Mouse (Mus musculus) embryonic facial prominence, embryonic 10.5 days (tissue): ENCODE data around the gene Necap2. TPM values are rescaled to one million over a fixed set of nuclear protein-coding genes. Genes with fewer than 3 reads are reported as not detected.
A peak's percentile ranks its signal among the peaks of the same experiment; 100 is the strongest.

Source experiments
- DNase-seq: peaks from one replicate; pipeline ENCODE4 v3.0.0-alpha.2; 2017; ENCODE audit warnings: low spot score
- H3K27ac ChIP-seq: fragments of 300-500 bp; sonication (generic); replicated peaks from 2 replicates; pipeline ENCODE4 v1.5.1; 2016; ENCODE audit warnings: mild to moderate bottlenecking
- H3K27me3 ChIP-seq: fragments of 300-500 bp; sonication (generic); replicated peaks from 2 replicates; pipeline ENCODE4 v1.6.1; 2016; ENCODE audit warnings: low read depth, mild to moderate bottlenecking; ENCODE audit not compliant: poor library complexity, severe bottlenecking
- H3K36me3 ChIP-seq: fragments of 300-500 bp; sonication (generic); replicated peaks from 2 replicates; pipeline ENCODE4 v1.6.1; 2016; ENCODE audit warnings: mild to moderate bottlenecking, moderate library complexity
- H3K4me1 ChIP-seq: fragments of 300-500 bp; sonication (generic); 2 replicates; pipeline ENCODE4 v1.6.1; 2016
- H3K4me3 ChIP-seq: fragments of 300-500 bp; sonication (generic); 2 replicates; pipeline ENCODE4 v1.5.1; 2016; ENCODE audit warnings: mild to moderate bottlenecking, moderate library complexity
- H3K9me3 ChIP-seq: fragments of 300-500 bp; sonication (generic); 2 replicates; pipeline ENCODE4 v1.6.1; 2016; ENCODE audit warnings: mild to moderate bottlenecking
- WGBS: fragments of 180-500 bp; shearing (Covaris S2); methylation state at CpG from one replicate; pipeline ENCODE4 v1.1.7; 2016; 5-methylcytosine and 5-hydroxymethylcytosine counted together
- polyA plus RNA-seq: library from polyadenylated mRNA; unstranded; fragments of >200 nt; fragmentation: Nextera tagmentation; extraction: Ambion mirVana; gene quantifications from 2 replicates; pipeline ENCODE4 v1.2.1, GENCODE M21; 2016

Necap2 gene
- polyA plus RNA-seq: 65.6 and 69.4 TPM in 2 replicates

DNA sequence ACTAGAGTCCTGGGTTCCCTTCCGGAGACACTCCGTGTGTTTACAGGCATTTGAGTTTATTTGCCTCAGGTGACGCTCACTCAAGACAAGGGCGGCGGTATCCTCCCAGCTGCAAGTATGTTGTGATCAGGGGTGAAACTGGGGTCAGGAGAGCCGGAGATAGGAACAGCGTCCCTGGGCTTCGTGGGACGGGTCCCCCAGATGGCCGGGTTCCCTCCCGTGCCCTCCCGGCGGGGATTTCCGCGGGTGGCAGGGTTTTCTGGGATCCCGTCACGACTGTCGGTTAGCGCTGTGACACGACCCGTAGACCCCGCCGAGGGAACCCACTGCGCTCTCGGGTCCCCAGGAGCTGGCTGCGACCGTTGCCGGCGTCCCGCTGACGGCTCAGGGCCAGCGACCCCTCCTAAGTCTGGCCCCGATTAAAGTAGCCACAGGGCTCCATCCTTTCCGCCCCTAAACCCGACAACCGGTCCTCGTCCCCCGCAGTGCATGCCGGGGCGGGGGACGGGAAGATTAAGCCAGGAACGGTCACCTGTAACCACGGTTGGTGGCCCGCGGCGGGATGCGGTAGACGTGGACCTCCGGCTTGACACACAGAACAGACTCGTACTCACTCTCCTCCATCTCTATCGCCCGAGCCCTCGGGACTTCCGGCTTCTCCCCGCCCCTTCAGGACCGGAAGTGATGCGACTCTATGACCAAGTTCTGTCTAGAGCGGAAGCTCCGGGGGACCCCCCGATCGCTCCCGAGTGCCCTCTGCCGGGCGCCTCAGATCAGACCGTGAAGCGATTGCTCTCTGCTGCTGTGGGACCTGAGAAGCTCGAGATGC is at the start of gene Necap2:
TSS of gene Necap2 (minus strand) at position 677 of the 829 bp plus-strand sequence.
- Histone ChIP-seq H3K9me3 (no peaks in the 10 kb centered on the region; the same call in 1 of the 2 replicates), H3K4me3 (peak within 1 kb of the TSS; percentile 75), H3K36me3 (peaks cover 31% of the 10 kb centered on the region), H3K27me3 (no peaks in the 10 kb centered on the region), H3K4me1 (peaks cover 14% of the 10 kb centered on the region), H3K27ac (peak within 1 kb of the TSS; percentile 84)
- under 1% methylated on average over 67 of the region's 67 CpGs for WGBS
- DNase-seq: peak; percentile 96

DNA sequence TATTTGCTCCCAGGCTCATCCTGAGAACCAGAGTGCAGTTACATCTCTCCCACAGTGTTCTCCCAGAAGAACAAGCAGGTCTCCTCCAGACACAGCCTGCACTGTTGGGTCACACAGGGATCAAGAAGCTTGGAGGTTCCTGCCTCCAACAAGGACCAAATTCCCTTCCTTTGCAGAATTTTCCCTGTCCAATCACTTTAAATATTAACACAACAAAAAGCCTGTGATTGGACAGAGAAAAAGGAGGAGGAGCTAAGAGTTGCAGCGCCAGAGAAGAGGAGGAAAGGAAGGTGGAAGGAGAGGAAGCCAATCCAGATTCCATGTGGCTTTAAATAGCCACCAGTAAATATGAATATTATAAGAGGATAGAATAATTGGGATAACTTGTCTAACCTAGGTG is 44.9 kb upstream of the Necap2 start:
- Histone ChIP-seq H3K27me3 (no peaks in the 10 kb centered on the region), H3K4me1 (peaks cover 54% of the 10 kb centered on the region), H3K27ac (no peak overlapping the region), H3K9me3 (no peaks in the 10 kb centered on the region), H3K4me3 (no peak overlapping the region), H3K36me3 (peaks cover 69% of the 10 kb centered on the region)
- DNase-seq: no peak
- WGBS: 36% methylated on average over 1 of the region's 1 CpGs

DNA sequence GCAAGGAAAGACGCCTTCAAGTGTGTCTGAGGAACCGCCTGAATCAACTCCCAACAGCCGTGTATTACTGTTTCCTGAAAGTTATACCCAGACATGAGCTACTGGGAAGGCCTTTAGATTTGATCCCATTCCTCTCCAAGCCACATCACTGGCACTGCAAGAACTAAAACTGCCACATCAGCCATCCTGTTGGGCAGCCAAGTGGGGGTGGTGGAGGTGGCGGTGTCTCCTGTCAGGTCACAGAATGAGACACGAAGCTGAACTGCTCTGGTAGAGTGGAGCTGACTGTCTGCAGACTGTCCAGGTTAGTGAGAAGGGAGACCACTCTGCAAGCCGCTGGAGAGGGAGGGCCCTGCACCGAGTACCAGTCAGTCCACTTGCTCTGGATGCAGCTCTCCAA is 44.5 kb upstream of the Necap2 start:
- peaks cover 73% of the 10 kb centered on the region for H3K36me3 ChIP-seq
- 84% methylated on average over 7 of the region's 7 CpGs for WGBS
- no peaks in the 10 kb centered on the region for H3K9me3 ChIP-seq
- no peak overlapping the region for H3K4me3 ChIP-seq
- peaks cover 54% of the 10 kb centered on the region for H3K4me1 ChIP-seq
- H3K27me3 ChIP-seq: no peaks in the 10 kb centered on the region
- no peak for DNase-seq
- no peak overlapping the region for H3K27ac ChIP-seq

DNA sequence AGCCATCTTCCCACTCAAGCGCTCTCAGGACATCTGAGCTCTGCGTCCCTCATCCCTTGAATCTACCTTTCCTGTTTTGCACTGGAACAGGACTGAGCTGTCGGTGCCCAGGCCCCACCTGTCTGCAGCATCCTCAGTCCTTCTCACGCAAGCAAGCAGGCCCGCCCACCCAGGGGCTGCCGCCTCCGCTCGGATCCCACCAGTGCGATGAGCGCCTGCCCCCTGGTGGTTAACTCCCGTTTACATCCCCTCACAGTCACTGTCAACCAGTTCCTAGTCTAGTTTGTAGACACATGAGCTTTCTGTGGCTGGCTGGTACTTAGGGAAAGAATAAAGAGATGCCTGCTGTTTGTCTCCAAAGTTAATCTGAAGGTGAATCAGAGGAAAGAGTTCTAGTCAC is 42.5 kb upstream of the Necap2 start:
- 29% methylated on average over 11 of the region's 11 CpGs for WGBS
- peaks cover 48% of the 10 kb centered on the region for H3K4me1 ChIP-seq

DNA sequence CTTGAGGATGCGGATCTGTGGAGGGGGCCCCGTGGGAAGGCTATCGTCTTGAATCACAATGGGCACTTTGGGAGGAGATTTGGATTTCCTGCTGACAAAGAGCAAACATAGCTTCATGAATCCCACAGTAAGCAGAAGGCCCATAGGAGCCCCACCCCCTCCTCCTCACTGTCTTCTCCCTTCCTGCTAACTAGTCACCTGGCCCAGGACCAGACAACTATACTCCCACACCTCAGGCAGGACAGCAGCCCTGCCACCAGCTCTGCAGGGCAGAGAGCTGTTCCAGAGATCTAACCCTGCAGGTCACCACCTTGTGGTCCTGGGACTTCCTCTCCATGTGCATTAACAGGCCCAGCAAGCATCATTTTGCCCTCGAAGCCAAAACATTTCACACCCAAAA is 40.5 kb upstream of the Necap2 start:
- no peak for DNase-seq
- Histone ChIP-seq H3K27me3 (no peaks in the 10 kb centered on the region), H3K4me3 (no peak overlapping the region), H3K9me3 (no peaks in the 10 kb centered on the region), H3K36me3 (peaks cover 83% of the 10 kb centered on the region), H3K4me1 (peaks cover 48% of the 10 kb centered on the region), H3K27ac (no peak overlapping the region)
- 78% methylated on average over 4 of the region's 4 CpGs for WGBS

More for the DNA sequence above, 42.5 kb upstream of the Necap2 start:
- Histone ChIP-seq H3K36me3 (peaks cover 80% of the 10 kb centered on the region), H3K27ac (no peak overlapping the region), H3K9me3 (no peaks in the 10 kb centered on the region), H3K4me3 (no peak overlapping the region), H3K27me3 (no peaks in the 10 kb centered on the region)
- peak; percentile 83 for DNase-seq

DNA sequence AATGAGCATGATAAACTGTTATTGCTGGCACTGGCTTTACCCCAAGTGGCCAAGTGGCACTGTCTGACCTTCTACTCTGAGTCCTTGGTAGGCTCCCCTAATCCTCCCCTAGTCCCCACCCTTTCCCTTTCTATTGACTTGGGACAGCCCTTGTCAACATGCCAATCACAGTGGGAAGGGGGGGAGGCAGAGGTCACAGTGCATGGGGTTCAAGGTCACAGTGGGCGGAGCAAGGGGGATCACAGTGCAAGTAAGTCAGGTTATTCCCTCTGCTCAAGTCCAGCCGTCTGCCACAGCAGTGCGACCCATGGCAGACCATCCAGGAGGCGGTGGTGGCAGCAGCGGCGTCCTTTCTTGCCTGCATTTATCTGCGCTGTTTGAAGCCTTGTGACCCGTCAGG is 37.2 kb upstream of the Necap2 start:
- H3K4me1 ChIP-seq: peaks cover 26% of the 10 kb centered on the region
- WGBS: 85% methylated on average over 8 of the region's 8 CpGs
- H3K36me3 ChIP-seq: peaks cover 97% of the 10 kb centered on the region
- peaks cover 3% of the 10 kb centered on the region; the same call in 1 of the 2 replicates for H3K9me3 ChIP-seq
- H3K4me3 ChIP-seq: no peak overlapping the region
- no peaks in the 10 kb centered on the region for H3K27me3 ChIP-seq
- no peak for DNase-seq
- no peak overlapping the region for H3K27ac ChIP-seq

DNA sequence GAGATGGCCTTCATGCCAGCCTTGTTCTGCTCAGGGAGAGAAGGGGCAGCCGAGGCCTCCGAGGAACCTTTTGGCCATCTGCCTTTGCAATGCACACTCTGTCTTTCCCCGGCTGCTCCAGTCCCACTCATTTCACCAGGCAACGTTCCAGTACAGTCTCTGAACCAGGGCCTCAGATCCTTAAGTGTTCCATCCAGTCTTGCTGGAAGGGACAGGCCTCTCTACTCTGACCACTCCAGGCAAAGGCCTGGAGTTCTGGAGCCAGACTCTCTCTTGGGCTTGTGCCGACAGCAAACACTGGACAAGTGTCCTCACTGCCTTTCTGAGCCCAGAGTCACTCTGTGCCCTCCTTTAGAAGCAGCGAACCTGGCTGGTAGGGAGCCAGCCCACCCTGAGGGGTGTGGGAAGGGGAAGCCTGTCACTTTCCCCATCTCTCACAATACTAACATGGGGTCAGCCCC is 36.4 kb upstream of the Necap2 start:
- Histone ChIP-seq H3K4me1 (peaks cover 23% of the 10 kb centered on the region), H3K27ac (no peak overlapping the region), H3K9me3 (peaks cover 6% of the 10 kb centered on the region; the same call in 1 of the 2 replicates), H3K36me3 (peaks cover 100% of the 10 kb centered on the region), H3K4me3 (no peak overlapping the region), H3K27me3 (no peaks in the 10 kb centered on the region)
- 91% methylated on average over 6 of the region's 6 CpGs for WGBS
- no peak for DNase-seq

DNA sequence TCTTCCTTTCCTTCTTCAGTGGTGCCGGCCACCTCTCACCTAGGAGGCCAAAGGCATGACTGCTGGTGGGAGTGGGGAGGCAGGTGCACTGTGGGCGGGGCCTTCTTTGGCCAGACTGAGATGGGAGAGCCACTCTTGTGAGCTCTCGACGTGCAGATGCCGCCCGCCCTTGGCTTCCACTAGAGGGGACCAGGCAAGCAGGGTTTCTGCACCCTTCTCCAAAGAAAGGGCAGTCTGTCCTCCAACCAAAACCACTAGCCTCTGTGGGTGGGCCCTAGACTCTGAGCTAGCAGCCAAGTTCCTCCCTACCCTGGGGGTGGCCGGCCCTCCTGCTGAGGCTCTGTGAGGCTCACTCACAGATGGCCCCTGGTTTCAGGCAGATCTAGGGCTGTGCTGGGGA is 35.7 kb upstream of the Necap2 start:
- H3K4me3 ChIP-seq: no peak overlapping the region
- no peaks in the 10 kb centered on the region for H3K27me3 ChIP-seq
- no peak overlapping the region for H3K27ac ChIP-seq
- no peak for DNase-seq
- peaks cover 6% of the 10 kb centered on the region; the same call in 1 of the 2 replicates for H3K9me3 ChIP-seq
- H3K36me3 ChIP-seq: peaks cover 93% of the 10 kb centered on the region
- WGBS: 85% methylated on average over 7 of the region's 7 CpGs
- H3K4me1 ChIP-seq: peaks cover 16% of the 10 kb centered on the region

DNA sequence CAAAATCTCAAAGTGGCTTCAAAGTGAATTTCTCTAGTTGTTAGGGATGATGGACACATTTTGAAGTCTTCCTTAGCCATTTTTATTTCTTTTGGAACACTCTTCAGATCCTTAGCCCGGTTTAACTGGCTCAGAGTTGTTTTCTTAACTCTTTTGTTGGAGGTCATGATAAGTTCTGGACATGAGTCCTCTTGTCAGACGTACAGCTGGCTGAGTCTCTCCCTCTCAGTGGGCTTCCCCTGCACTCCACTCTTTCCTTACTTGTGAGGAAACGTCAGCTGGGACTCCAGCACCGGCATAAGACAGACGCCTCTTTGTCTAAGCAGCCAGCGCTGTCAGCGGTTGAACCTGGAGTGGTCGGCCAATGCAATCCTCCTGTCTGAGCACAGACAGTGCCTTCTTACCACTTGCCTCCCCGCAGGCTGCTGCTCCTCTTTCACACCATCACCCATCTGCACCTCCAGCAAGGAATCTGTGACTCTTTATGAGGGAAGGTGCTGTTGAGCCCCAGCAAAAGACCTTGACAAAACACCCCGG is 30.1 kb upstream of the Necap2 start:
- DNase-seq: peak; percentile 42
- Histone ChIP-seq H3K27ac (no peak overlapping the region), H3K27me3 (no peaks in the 10 kb centered on the region), H3K4me3 (no peak overlapping the region), H3K9me3 (peaks cover 6% of the 10 kb centered on the region; the same call in 1 of the 2 replicates), H3K4me1 (peaks cover 8% of the 10 kb centered on the region), H3K36me3 (peaks cover 39% of the 10 kb centered on the region)
- WGBS: 30% methylated on average over 10 of the region's 10 CpGs

DNA sequence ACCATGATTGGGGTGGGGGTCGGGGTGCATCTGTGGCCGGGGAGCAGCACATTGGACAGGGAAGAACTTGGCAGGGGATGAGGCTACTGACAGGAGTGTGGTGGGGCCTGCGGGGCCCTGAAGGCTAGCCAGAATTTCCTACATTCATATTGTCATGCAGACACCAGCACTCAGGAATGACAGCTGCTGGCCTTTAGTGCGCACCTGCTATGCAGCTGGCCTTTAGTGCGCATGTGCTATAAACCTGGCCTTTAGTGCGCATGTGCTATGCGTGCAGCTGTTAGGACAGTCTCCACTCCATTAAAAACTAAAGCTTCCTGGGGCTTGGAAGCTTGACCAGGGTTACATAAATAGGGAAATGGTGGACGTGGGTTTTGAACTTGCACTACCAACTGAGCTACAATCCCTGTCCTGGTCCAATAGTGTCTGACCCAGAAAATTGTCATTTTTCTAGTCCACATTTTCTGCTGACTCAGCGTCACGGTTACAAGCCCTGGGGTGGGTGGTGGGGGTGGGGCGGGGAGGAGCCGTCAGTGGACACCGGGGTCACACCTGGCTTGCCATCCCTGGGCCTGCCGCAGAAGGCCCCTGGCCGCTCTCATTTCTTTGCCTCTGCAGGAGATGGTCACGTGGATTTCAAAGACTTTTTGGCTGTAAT is 28.5 kb upstream of the Necap2 start:
- 83% methylated on average over 16 of the region's 16 CpGs for WGBS
- Histone ChIP-seq H3K4me1 (peaks cover 14% of the 10 kb centered on the region), H3K9me3 (peaks cover 6% of the 10 kb centered on the region; the same call in 1 of the 2 replicates), H3K4me3 (no peak overlapping the region), H3K27me3 (no peaks in the 10 kb centered on the region), H3K36me3 (peaks cover 23% of the 10 kb centered on the region), H3K27ac (no peak overlapping the region)
- no peak for DNase-seq

DNA sequence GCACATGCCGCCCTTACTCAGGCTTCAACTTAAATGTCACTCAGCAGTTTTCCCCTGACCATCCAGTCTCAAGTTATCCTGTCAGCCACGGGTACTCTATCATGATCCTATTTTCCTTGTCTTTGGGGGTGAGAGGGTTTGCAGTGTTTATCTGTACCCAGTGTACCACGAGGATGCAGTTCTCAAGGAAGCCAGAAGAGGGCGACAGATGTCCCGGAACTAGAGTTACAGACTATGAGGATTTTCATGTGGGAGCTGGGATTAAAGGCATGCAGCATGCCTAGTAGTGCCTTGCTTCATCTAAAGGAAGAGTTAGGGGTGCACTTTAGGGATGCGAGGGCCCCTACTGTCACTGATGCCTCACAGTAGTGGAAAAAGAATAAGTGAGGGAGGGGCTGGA is 23.7 kb upstream of the Necap2 start:
- peak; percentile 41 for DNase-seq
- Histone ChIP-seq H3K9me3 (no peaks in the 10 kb centered on the region), H3K36me3 (no peaks in the 10 kb centered on the region), H3K27ac (no peak overlapping the region), H3K27me3 (no peaks in the 10 kb centered on the region), H3K4me1 (peaks cover 8% of the 10 kb centered on the region), H3K4me3 (no peak overlapping the region)
- 61% methylated on average over 6 of the region's 6 CpGs for WGBS

DNA sequence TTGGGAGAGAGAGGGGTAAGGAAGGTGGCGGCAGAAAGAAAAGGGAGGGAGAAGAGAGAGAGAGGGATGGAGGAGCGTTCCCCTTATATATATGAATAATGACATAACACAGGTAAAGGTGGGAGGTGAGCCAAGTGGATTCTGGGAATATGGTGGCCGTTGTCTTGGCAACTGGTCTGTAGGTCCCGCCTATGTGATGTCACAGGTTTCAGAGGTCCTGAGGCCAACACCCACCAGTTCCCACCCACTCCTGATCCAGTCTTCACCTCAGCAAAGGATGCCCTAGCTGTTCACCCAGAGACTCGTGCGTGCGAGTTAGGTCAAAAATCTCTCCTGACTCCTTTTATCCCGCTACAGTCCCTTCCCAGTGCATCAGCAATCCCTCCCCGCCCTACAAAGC is 23.1 kb upstream of the Necap2 start:
- Histone ChIP-seq H3K27me3 (no peaks in the 10 kb centered on the region), H3K27ac (no peak overlapping the region), H3K36me3 (no peaks in the 10 kb centered on the region), H3K4me3 (no peak overlapping the region), H3K4me1 (peaks cover 11% of the 10 kb centered on the region), H3K9me3 (no peaks in the 10 kb centered on the region)
- no peak for DNase-seq
- 89% methylated on average over 9 of the region's 9 CpGs for WGBS
